Mouse (Mus musculus): ENCODE results near the gene Cdh26.

Gene Cdh26

GRCm38 (mm10) chr2:178513043-178513442, 82.7 kb downstream of the Cdh26 start:
- no peak for DNase-seq (ENCODE audit: low read depth)

- DNase-seq (ENCODE audit: low read depth): no peak
Measured at GRCm38 (mm10) chr2:178513636-178514071, 83.3 kb downstream of the Cdh26 start.

DNA sequence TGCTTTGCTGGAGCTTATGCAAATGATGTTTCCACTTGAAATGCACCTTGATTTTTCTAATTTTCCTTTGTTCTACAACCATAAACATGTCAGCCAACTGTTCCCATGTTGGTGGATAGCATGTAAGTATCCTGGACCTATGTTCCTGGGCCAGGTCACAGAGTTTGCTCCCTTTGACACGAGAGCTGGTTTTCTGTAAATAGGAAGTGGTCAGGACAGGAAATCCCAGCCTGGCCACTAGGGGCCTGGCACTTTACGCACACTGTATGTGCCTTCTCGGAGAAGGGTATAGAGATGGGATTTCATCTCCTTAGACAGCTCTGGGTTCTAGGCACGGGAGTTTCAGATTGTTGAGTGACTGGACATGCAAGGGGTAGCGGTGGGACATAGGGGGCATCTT, 86.1 kb downstream of the Cdh26 start:
- DNase-seq (ENCODE audit: low read depth): no peak

GRCm38 (mm10) chr2:178516941-178517340, 86.6 kb downstream of the Cdh26 start:
- no peak for DNase-seq (ENCODE audit: low read depth)

GRCm38 (mm10) chr2:178519321-178519720, 89.0 kb downstream of the Cdh26 start:
- no peak for DNase-seq (ENCODE audit: low read depth)

DNA sequence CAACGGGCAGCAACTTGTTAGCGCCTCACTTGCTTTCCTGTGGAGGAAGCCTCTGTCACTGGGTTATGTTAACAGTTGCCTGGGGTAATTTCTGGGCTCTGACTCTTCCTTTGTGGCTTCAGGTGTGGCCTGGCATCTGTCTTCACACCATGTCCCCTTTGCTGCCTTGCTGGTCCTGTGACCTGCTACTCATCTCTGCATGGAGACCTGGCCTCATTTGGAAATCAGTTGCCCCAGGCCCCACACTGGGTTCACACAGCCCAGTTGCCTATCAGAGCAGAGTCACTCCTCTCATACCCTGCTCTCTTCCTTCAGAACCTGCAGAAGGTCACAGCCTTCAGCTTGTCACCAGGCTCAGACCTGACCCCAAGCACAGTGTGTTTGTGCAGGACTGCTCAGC, 89.9 kb downstream of the Cdh26 start:
- DNase-seq (ENCODE audit: low read depth): no peak

GRCm38 (mm10) chr2:178522331-178522730, 92.0 kb downstream of the Cdh26 start:
- no peak for DNase-seq (ENCODE audit: low read depth)

GRCm38 (mm10) chr2:178522786-178523185, 92.5 kb downstream of the Cdh26 start:
- no peak for DNase-seq (ENCODE audit: low read depth)

GRCm38 (mm10) chr2:178526776-178527175, 96.4 kb downstream of the Cdh26 start:
- no peak for DNase-seq (ENCODE audit: low read depth)

GRCm38 (mm10) chr2:178531226-178531625, 100.9 kb downstream of the Cdh26 start:
- no peak for DNase-seq (ENCODE audit: low read depth)

GRCm38 (mm10) chr2:178536574-178536973, 106.2 kb downstream of the Cdh26 start:
- no peak for DNase-seq (ENCODE audit: low read depth)
